Mouse (Mus musculus): ENCODE results near the gene Olfr52.
"Not testable (repeated sequence)": the region's sequence is repeated elsewhere in the genome, so short reads cannot be mapped to it uniquely, and the experiment has no call there.

Olfr52 gene

GRCm38 (mm10) chr2:86185583-86185982 is at the start of gene Olfr52:
Gene Olfr52 (minus strand): TSS chr2:86185683.
- no peak for DNase-seq

DNA sequence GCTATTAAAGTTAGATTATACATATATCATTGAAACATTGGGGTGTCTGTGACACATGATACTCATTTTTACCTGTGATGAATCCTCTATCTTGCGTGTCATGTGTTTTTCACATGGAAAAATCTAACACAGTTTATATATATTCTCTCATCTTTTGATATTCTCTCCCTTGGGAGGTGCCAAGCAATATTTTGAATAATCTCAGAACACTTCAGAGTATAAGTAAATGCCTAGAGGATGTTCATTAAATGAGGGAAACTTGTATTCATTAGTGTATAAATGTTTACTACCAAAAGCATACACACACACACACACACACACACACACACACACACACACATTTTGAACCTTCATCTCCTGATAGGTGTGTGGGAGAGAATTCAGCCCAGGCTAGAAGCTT is 45.8 kb upstream of the Olfr52 start, which contains the start of gene Olfr1047:
Gene Olfr1047 (minus strand): TSS at position 101 of the 400 bp plus-strand sequence.
- no peak for DNase-seq

- no peak for DNase-seq
These were observed 33.7 kb upstream of the Olfr52 start, which contains the start of gene Olfr1046 for GRCm38 (mm10) chr2:86219214-86219613. Gene Olfr1046 (minus strand): TSS chr2:86219314.

DNA sequence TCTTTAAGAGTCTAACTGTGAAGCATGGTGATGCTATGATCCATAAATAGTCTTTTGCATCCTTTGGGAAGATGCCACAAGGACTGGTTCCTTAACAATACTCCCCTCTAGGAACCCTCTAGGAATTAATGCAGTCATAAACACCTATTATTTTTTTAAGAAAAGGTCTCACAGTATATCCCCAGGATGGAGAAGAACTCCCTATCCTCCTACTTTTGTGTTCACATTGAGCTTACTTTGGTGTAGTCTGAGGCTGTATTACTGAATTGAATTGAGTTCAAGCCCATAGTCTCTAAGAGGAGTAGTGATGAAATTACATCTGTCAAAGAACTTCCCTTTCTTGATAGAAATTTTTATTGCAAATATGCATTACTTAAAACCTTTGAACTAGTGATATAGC is 17.4 kb upstream of the Olfr52 start, which contains the start of gene Olfr1045:
Gene Olfr1045 (minus strand): TSS at position 101 of the 400 bp plus-strand sequence.
- DNase-seq, result no peak

DNA sequence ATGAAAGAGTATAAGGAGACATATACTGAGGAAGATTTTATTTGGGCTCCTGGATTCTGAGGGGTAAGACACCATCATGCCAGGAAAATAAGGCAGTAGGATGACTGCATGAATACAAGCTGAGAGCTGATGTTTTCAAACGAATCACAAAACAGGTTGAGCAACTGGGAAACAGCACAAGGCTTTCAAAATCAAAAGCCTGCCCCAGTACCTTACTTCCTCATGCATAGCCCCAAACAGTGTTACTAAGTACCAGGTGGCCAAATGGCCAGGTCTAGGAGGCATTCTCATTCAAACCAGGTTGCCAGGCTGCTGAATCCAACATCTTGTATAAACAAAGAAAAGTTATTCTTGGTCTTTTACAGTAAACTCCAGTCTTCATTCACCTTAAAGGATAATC is 10.4 kb upstream of the Olfr52 start:
- DNase-seq, result no peak

DNA sequence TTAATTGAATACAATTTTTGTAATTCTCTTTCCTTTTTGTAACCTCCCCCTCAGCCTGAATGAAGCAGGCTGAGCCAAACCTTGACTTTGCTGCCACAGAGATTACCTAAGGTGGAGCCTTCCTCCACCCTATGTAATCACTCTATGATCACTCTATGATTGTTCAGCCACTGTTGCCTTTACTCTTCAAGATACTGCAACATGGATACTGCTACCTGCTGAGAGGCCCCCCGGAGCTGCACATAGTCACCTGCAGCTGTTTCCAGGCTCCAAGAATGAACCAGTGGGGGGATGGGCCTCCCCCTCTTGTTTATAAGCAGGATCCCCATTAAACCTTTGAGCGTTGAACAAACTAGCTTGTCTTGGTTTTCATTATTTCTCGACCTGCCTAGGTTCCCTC is 5.5 kb downstream of the Olfr52 start:
- no peak for DNase-seq

DNA sequence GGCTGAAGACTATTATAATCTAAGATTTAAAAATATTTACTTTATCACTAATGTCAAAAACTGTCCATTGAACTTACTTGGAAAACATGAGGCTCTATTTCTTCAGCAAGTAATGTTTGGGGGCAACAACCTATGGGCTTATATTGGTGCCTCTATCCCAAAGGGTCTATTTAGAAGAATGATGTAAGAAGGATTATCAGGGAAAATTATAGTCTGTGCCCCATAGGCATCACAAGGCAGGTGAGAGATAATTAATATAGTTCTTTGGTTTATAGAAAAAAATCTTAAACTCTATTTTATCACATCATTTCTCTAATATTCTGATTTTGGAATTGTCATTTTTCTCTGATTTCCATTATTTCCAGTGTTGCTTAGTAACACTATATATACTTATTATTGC is 7.8 kb downstream of the Olfr52 start, which contains the start of gene Olfr1044:
Gene Olfr1044 (minus strand): TSS at position 101 of the 400 bp plus-strand sequence.
- no peak for DNase-seq

DNA sequence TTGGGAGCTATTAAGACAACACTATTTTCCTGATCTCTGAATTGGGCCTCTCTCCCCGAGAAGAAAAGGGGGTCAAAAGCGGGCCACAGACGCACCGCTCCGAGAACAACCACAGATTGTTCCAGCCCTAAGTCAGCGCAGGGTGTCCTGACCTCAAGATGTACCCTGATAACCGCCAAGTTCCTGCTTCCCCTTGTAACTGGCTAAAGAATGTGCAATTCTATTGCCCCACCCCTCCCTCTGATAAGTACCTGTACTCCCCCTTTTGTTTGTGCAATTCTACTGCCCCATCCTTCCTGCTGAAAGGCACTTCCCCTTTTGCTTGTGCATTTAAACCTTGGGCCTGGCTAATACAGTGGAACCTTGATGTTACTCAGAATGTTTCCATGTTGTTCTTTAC is 10.1 kb downstream of the Olfr52 start:
- DNase-seq, result not testable (repeated sequence)

DNA sequence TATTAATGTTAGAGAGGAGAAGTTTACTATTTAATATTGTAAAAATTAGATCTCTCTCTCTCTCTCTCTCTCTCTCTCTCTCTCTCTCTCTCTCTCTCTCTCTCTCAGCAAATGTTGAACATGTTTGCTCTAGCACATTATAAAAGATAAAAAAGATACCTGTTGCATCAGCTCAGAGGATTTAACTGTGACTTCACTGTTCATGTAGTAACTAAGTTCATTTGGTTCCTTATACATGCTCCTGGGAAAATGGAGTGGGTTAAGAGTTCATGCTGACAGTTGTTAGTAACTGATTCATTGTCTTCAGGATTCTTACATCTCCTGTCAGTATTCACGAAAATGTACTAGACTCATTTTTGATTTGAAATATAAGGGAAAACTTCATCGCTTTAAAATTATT is 18.1 kb downstream of the Olfr52 start, which contains the start of gene Olfr1043:
Gene Olfr1043 (minus strand): TSS at position 101 of the 400 bp plus-strand sequence.
- DNase-seq, result no peak

DNA sequence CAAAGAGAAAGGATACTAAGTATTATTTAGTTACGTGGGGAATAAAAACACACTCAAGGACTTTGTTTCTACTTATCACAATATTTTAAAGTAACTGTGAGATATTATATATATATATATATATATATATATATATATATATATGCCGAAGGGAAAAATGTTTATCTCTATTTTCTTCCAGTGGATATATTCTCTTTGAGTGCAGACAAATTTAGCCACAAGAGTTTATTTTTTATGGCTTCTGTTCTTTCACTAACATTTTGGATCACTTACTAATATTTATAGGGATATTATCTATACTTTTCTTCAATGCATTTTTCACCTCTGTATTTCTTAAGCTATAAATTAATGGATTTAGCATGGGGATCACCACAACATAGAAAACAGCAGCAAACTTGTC is 23.7 kb downstream of the Olfr52 start, which contains the start of gene Olfr1042:
Gene Olfr1042 (minus strand): TSS at position 101 of the 400 bp plus-strand sequence.
- no peak for DNase-seq

GRCm38 (mm10) chr2:86146632-86147031 is 38.9 kb downstream of the Olfr52 start, which contains the start of gene Olfr1040:
Gene Olfr1040 (minus strand): TSS chr2:86146732.
- DNase-seq, result no peak

GRCm38 (mm10) chr2:86135828-86136227 is 49.7 kb downstream of the Olfr52 start, which contains the start of gene Olfr1039:
Gene Olfr1039 (minus strand): TSS chr2:86135928.
- no peak for DNase-seq
